Mouse (Mus musculus) gastrocnemius, postnatal 4 days (tissue): ENCODE measurements around the gene Cfap97d1. TPM values are rescaled to one million over a fixed set of nuclear protein-coding genes. Genes with fewer than 3 reads are reported as not detected.
A peak's percentile ranks its signal among the peaks of the same experiment; 100 is the strongest.

Experiments
- DNase-seq, 2 experiments: peaks; one replicate each; pipeline ENCODE4 v3.0.0; 2021 to 2022; ENCODE audit warnings: low spot score in 2 of 2, mixed read lengths in 2 of 2
- total RNA-seq, 2 experiments: library from RNA; stranded (reverse); gene quantifications; 2 replicates each; pipeline ENCODE4 v1.2.3; 2021

Gene Cfap97d1
- total RNA-seq, 2 experiments from 2014 or later, result not detected

- DNase-seq, result no peak
Measured at GRCm38 (mm10) chr11:102034887-102035286, 50.8 kb downstream of the Cfap97d1 start.

- DNase-seq, result no peak
Measured at GRCm38 (mm10) chr11:102035456-102035960, 51.4 kb downstream of the Cfap97d1 start.

GRCm38 (mm10) chr11:102036336-102036735 lies 52.3 kb downstream of the Cfap97d1 start:
- DNase-seq, result no peak

- no peak for DNase-seq
Measured at GRCm38 (mm10) chr11:102037789-102038188, 53.7 kb downstream of the Cfap97d1 start.

GRCm38 (mm10) chr11:102039487-102040137 lies 55.5 kb downstream of the Cfap97d1 start:
- DNase-seq, result no peak

- DNase-seq, result peak; percentile 84 to 88
Measured at GRCm38 (mm10) chr11:102040138-102040524, 56.1 kb downstream of the Cfap97d1 start.

- no peak for DNase-seq
Measured at GRCm38 (mm10) chr11:102040646-102041045, 56.6 kb downstream of the Cfap97d1 start.

GRCm38 (mm10) chr11:102041350-102041949 lies 57.4 kb downstream of the Cfap97d1 start, which contains the start of gene Cd300lg:
Gene Cd300lg (plus strand): TSS chr11:102041509.
- no peak for DNase-seq

Other genes starting within 250 kb of the Cfap97d1 start
- 10 to 100 TPM; 11.3 to 15.9 TPM for gene Etv4, start 198.9 kb upstream of the Cfap97d1 start, total RNA-seq
- gene Meox1, start 89.9 kb upstream of the Cfap97d1 start, total RNA-seq, result 10 to 100 TPM; 17.7 to 20.4 TPM
- under 1 TPM in 1 of 2 experiments, not detected in 1; 0.16 TPM for gene Sost, start 17.3 kb upstream of the Cfap97d1 start, total RNA-seq
- gene Dusp3, start 2.7 kb downstream of the Cfap97d1 start, total RNA-seq, result 100 to 1,000 TPM; 140 to 145 TPM
- gene Mpp3, start 44.2 kb downstream of the Cfap97d1 start, total RNA-seq, result 10 to 100 TPM; 55.8 to 95.9 TPM
- 10 to 100 TPM; 12.8 to 13.2 TPM for gene Cd300lg, start 57.2 kb downstream of the Cfap97d1 start, total RNA-seq
- gene Mpp2, start 104.2 kb downstream of the Cfap97d1 start, total RNA-seq, result 1 to 10 TPM; 1.7 to 2.5 TPM
- not detected for gene Ppy, start 117.0 kb downstream of the Cfap97d1 start, total RNA-seq
- not detected for gene Pyy, start 123.6 kb downstream of the Cfap97d1 start, total RNA-seq
- gene Nags, start 161.2 kb downstream of the Cfap97d1 start, total RNA-seq, result under 1 TPM in 1 of 2 experiments, not detected in 1; 0.13 TPM
- gene Tmem101, start 172.1 kb downstream of the Cfap97d1 start, total RNA-seq, result 10 to 100 TPM; 15.1 to 16.1 TPM
- gene Lsm12, start 201.0 kb downstream of the Cfap97d1 start, total RNA-seq, result 10 to 100 TPM; 75.1 to 78.3 TPM
- gene G6pc3, start 205.3 kb downstream of the Cfap97d1 start, total RNA-seq, result 10 to 100 TPM; 28.1 to 32.0 TPM
- gene Hdac5, start 245.9 kb downstream of the Cfap97d1 start, total RNA-seq, result 100 to 1,000 TPM; 110 to 112 TPM